Mouse (Mus musculus): ENCODE measurements around the gene Ogfod2.

GRCm38 (mm10) chr5:124082447-124082846, 29.6 kb upstream of the Ogfod2 start:
- TF ChIP-seq POLR2A (IDR thresholded peaks at IDR 0.05; ENCODE audit: borderline replicate concordance, extremely low read depth, low read depth, low read length) = no peak
- no peak for TF ChIP-seq CTCF (IDR thresholded peaks at IDR 0.05; ENCODE audit: insufficient read depth, low read length)
